Mouse (Mus musculus) layer of hippocampus, adult 11-12 months (tissue): Measurements from ENCODE around the gene Drd1.
A peak's percentile ranks its signal among the peaks of the same experiment; 100 is the strongest.

Experiments used
- DNase-seq: peaks from one replicate; pipeline ENCODE4 v3.0.0; 2022; ENCODE audit warnings: low spot score

Gene Drd1

GRCm38 (mm10) chr13:54055448-54055861 lies at the start of gene Drd1:
TSS of gene Drd1 (minus strand) at chr13:54055705.
- DNase-seq: peak; percentile 84

GRCm38 (mm10) chr13:54103866-54104265 lies 48.4 kb upstream of the Drd1 start:
- DNase-seq: no peak

- no peak for DNase-seq
Measured at GRCm38 (mm10) chr13:54103271-54103670, 47.8 kb upstream of the Drd1 start.

DNA sequence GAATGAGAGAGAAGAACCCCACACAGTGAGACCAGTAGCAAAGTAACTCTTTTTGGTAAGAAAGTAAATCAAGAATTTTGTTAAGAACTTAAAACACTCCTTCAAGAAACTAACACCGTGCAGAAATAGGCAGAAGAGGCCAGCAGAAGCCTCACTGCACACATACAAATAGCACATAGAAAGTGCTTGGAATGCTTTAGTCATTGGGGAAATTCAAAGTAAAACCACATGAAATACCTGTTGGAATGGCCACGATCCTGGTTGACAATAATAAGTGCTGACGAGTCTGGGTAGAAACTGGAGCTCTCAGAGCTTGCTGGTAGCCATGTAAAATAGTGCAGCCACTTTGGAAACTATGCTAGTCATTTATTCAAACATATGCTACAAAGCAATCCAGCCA lies 46.6 kb upstream of the Drd1 start:
- no peak for DNase-seq

GRCm38 (mm10) chr13:54101031-54101820 lies 45.7 kb upstream of the Drd1 start:
- peak; percentile 68 for DNase-seq

GRCm38 (mm10) chr13:54097797-54098196 lies 42.3 kb upstream of the Drd1 start:
- DNase-seq: no peak

- no peak for DNase-seq
Measured at GRCm38 (mm10) chr13:54097227-54097626, 41.7 kb upstream of the Drd1 start.

- no peak for DNase-seq
Measured at GRCm38 (mm10) chr13:54095721-54096120, 40.2 kb upstream of the Drd1 start.

DNA sequence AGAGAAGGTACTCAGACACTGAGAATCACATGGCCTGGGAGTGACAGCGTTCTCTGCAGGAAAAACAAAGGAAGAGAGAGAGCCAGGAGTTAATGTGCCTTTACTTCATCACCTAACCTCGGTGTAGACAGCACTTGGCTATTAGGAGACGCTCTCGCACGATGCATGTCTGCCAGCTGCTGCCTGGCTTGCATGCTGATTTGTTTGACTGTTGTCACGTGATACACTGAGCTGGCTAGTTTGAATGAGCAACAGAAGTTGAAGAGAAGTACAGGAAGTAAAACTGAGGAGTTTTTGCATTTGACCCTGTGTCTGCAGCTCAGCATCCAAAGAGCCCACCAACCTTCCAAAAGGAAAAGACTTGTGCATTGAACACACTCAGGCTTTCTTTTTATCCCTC lies 39.5 kb upstream of the Drd1 start:
- no peak for DNase-seq

DNA sequence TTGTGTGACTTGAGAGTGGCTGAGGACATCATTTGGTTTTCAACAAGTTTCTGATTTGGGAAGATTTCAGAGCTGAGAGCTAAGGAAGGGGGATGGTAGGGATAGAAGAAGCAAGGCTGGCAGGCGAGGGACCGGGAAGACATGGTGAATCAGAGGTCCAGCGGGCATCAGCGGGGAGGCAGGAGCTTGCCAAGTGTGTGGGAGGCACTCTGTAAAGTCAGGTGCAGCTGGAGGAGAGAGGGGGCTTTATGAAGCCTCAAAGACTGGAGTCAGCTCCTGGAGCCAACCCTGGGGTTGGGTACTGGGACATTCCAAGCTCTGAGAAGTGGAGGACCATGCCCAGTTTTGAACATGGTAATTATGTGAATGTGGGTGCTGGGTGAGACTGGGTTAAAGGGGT lies 38.8 kb upstream of the Drd1 start:
- no peak for DNase-seq

GRCm38 (mm10) chr13:54091719-54092118 lies 36.2 kb upstream of the Drd1 start:
- no peak for DNase-seq

GRCm38 (mm10) chr13:54085266-54085665 lies 29.8 kb upstream of the Drd1 start:
- DNase-seq: no peak

DNA sequence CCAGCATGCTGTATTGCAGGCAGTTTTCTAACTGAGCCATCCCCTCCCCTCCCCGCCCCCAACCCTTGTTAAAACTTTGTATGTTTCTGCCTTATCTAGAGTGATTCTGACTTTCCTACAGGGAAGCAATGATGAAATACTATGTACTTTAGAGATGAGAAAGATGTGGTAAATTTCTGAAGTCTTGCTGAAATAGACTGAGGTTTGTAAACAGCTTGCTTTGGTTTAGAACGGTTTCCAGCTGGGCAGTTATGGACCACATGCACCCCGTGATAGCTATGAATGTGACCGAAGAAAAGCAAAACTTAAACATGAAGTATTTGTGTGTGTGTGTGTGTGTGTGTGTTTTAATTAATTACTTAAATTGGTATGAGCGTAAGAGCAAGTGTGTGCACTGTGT lies 29.3 kb upstream of the Drd1 start:
- DNase-seq: no peak

- DNase-seq: no peak
Measured at GRCm38 (mm10) chr13:54084178-54084577, 28.7 kb upstream of the Drd1 start.

- DNase-seq: no peak
Measured at GRCm38 (mm10) chr13:54082946-54083345, 27.4 kb upstream of the Drd1 start.

DNA sequence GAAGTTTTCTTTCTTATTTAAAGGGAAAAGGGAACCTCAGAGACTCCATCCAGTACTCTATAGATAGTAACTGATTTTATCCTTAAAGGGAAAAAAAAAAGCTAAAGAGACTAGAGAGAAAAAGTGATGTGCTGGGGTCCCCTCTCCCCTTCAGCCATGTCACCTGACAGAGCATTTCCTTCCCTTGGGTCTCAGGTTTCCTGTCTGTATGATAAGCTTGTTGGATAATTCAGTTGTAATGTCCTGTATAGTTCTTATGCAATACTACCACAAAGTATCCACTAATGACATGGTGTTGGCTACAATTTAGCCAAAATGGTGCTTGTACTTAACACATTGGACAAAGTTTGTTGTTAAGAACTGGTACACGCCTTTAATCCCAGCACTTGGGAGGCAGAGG lies 25.3 kb upstream of the Drd1 start:
- DNase-seq: no peak

GRCm38 (mm10) chr13:54079782-54080759 lies 24.6 kb upstream of the Drd1 start:
- DNase-seq: no peak

GRCm38 (mm10) chr13:54077470-54078174 lies 22.1 kb upstream of the Drd1 start:
- no peak for DNase-seq

GRCm38 (mm10) chr13:54076762-54077460 lies 21.4 kb upstream of the Drd1 start:
- DNase-seq: no peak

DNA sequence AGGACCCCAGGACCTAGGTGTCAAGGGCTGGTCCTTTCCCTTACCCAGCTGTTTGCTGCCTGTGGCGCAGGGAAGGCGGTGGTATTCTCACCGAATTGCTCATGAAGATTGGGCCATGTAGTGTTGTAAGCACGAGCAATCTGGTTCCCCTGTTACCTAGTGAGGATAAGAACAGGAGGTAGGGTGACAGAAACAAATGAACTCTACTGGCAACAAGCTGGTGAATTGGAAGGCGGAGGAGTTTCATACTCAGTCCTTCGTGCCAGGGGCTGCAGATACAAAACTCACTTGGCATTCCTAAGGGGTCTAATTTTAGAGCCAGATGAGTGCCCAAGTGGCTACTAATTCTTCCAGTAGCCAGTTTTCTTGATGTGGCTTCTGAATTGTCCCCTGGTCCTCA lies 20.5 kb upstream of the Drd1 start:
- no peak for DNase-seq

DNA sequence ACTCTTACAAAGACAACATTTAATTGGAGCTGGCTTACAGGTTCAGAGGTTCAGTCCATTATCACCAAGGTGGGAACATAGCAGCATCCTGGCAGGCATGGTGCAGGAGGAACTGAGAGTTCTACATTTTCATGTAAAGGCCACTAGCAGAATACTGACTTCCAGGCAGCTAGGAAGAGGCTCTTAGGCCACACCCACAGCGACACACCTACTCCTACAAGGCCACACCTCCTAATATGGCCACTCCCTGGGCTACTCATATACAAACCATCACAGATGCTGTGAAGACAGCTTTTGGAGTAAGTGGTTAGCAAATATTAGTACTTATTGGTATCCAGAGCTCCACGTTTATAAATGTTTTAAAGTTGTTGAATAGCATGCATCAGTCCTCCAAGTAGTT lies 19.9 kb upstream of the Drd1 start:
- DNase-seq: no peak

DNA sequence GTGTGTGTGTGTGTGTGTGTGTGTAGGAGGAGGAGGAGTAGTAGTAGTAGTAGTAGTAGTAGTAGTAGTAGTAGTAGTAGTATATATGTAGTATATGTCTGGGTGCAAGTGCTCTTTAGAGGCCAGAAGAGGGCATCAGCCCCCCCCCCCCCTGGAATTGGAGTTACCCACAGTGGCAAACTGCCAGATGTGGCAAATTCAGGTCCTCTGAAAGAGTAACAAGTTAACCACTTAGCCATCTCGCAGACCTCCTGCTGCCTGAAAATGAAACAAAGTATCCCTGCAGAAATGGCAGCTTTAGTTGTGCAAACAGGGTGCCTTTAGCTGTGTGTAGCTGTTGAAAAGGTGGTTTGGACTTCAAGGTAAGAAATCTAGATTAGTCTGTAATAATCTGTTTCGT lies 18.0 kb upstream of the Drd1 start:
- DNase-seq: no peak
